Mouse (Mus musculus) intestine, embryonic 15.5 days (tissue): ENCODE data around the gene Ddb2. TPM values are rescaled to one million over a fixed set of nuclear protein-coding genes. Genes with fewer than 3 reads are reported as not detected.

Experiments
- ATAC-seq: fragments of 200-750 bp; cut with Nextera tagmentation; 2 replicates; pipeline ENCODE4 v1.8.0; 2017; ENCODE audit warnings: moderate TSS enrichment, moderate library complexity
- H3K27ac ChIP-seq: fragments of 300-500 bp; sonication (generic); 2 replicates; pipeline ENCODE4 v1.5.1; 2015; ENCODE audit warnings: mild to moderate bottlenecking, inconsistent platforms
- H3K27me3 ChIP-seq: fragments of 300-500 bp; sonication (generic); replicated peaks from 2 replicates; pipeline ENCODE4 v1.6.1; 2015; ENCODE audit warnings: inconsistent platforms
- H3K36me3 ChIP-seq: fragments of 300-500 bp; sonication (generic); 2 replicates; pipeline ENCODE4 v1.6.1; 2015; ENCODE audit warnings: inconsistent platforms
- H3K4me1 ChIP-seq: fragments of 300-500 bp; sonication (generic); replicated peaks from 2 replicates; pipeline ENCODE4 v1.6.1; 2015; ENCODE audit warnings: inconsistent platforms
- H3K4me2 ChIP-seq: fragments of 300-500 bp; sonication (generic); replicated peaks from 2 replicates; pipeline ENCODE4 v1.6.1; 2015; ENCODE audit warnings: mild to moderate bottlenecking, inconsistent platforms
- H3K4me3 ChIP-seq: fragments of 300-500 bp; sonication (generic); replicated peaks from 2 replicates; pipeline ENCODE4 v1.5.1; 2015; ENCODE audit warnings: inconsistent platforms
- H3K9ac ChIP-seq: fragments of 300-500 bp; sonication (generic); 2 replicates; pipeline ENCODE4 v1.6.1; 2015; ENCODE audit warnings: inconsistent platforms
- H3K9me3 ChIP-seq: fragments of 300-500 bp; sonication (generic); 2 replicates; pipeline ENCODE4 v1.6.1; 2016; ENCODE audit warnings: inconsistent platforms
- WGBS: fragments of 180-500 bp; shearing (Covaris S2); methylation state at CpG from one replicate; pipeline ENCODE4 v1.1.7; 2015; 5-methylcytosine and 5-hydroxymethylcytosine counted together
- polyA plus RNA-seq: library from polyadenylated mRNA; unstranded; fragments of >200 nt; fragmentation: Nextera tagmentation; extraction: Ambion mirVana; gene quantifications from 2 replicates; pipeline ENCODE4 v1.2.1, GENCODE M21; 2015

Gene Ddb2
- polyA plus RNA-seq, 1 experiment from 2014 or later: 14.8 TPM

- Histone ChIP-seq H3K9ac (peak overlapping the region; percentile 73), H3K27me3 (no peaks in the 10 kb centered on the region), H3K4me3 (peak overlapping the region; percentile 59), H3K36me3 (peaks cover 8% of the 10 kb centered on the region; the same call in 1 of the 2 replicates), H3K9me3 (no peaks in the 10 kb centered on the region), H3K4me2 (peak overlapping the region; percentile 64), H3K27ac (peak overlapping the region; percentile 95), H3K4me1 (peaks cover 10% of the 10 kb centered on the region)
- no peak for ATAC-seq
- 10% methylated on average over 20 of the region's 20 CpGs for WGBS
Observed at GRCm38 (mm10) chr2:91202972-91203656, 33.7 kb downstream of the Ddb2 start.

GRCm38 (mm10) chr2:91202222-91202971 lies 34.4 kb downstream of the Ddb2 start, which contains the start of the genes Nr1h3 and Acp2:
Gene Nr1h3, minus strand, starts transcription at chr2:91202834.
Gene Acp2, plus strand, starts transcription at chr2:91202885.
- Histone ChIP-seq H3K4me3 (peak within 1 kb of the TSS; percentile 59), H3K4me1 (peaks cover 10% of the 10 kb centered on the region), H3K4me2 (peak within 1 kb of the TSS; percentile 64), H3K9me3 (no peaks in the 10 kb centered on the region), H3K36me3 (peaks cover 6% of the 10 kb centered on the region; the same call in 1 of the 2 replicates), H3K27me3 (no peaks in the 10 kb centered on the region), H3K27ac (peak within 1 kb of the TSS; percentile 95), H3K9ac (peak within 1 kb of the TSS; percentile 73)
- 2% methylated on average over 28 of the region's 28 CpGs for WGBS
- peak; percentile 97 for ATAC-seq

DNA sequence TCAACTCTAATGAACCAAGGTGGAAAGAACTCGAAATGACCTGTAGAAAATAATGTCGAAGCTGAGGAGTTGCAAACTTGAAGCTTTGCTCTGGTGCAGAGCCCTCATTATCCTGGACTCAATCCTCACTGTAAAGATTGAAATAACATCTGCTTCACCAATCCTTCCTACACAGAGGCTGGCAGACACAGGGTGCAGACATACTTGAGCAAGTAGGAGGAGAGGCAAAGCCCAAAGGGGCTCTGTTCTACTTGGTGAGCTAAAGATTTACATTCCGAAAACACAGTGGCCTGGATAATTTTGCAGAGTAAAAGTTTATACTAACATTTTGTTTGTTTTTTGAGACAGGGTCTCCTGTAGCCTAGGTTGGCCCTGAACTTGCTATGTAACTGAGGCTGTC lies 37.9 kb downstream of the Ddb2 start:
- Histone ChIP-seq H3K36me3 (no peaks in the 10 kb centered on the region), H3K4me1 (peaks cover 13% of the 10 kb centered on the region), H3K27me3 (no peaks in the 10 kb centered on the region), H3K4me2 (no peak overlapping the region), H3K4me3 (no peak overlapping the region), H3K9ac (no peak overlapping the region), H3K9me3 (no peaks in the 10 kb centered on the region), H3K27ac (no peak overlapping the region)
- WGBS: 89% methylated on average over 3 of the region's 3 CpGs
- no peak for ATAC-seq

GRCm38 (mm10) chr2:91196577-91197001 lies 40.2 kb downstream of the Ddb2 start:
- Histone ChIP-seq H3K27ac (no peak overlapping the region), H3K27me3 (no peaks in the 10 kb centered on the region), H3K36me3 (no peaks in the 10 kb centered on the region), H3K4me3 (no peak overlapping the region), H3K9me3 (no peaks in the 10 kb centered on the region), H3K9ac (no peak overlapping the region), H3K4me1 (0 out of 2 replicates have a peak, but pooled peaks cover 6% of the 10 kb centered on the region), H3K4me2 (no peak overlapping the region)
- WGBS: 67% methylated on average over 3 of the region's 3 CpGs
- ATAC-seq: no peak

DNA sequence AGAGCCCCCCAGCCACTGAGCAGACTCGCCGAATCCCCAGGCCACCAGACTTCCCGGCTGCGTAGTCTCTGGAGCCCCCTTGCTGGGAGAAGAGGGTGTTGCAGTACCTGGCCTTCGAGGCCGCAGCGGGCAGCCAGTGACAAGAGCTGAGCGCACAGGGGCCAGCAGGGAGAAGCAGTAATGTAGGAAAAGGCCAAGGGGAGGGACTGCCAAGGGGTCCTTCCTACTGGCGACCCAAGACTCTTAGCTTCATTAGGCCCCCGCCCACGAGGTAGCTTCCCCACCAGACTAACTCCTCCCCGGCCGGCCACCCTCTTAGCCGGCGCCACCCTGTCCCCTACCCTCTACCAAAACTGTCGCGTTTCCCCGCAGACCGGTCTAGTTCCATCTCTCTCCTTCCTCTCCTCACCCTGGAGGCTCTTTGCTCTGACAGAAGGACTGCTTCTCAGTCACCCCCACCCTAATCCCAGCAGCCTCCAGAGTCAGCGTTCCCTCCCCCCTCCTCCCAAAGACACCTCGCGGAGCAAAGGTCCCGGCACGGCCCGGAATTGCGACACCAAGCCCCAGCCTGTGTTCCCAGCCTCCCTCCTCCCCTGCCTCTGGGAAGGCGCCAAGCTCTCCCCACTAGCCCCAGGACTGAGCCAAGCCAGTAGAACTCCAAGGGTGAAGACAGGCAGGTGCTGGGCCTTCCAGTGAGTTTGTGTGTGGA lies 42.0 kb downstream of the Ddb2 start:
- peak overlapping the region; percentile 75 for H3K27ac ChIP-seq
- peak; percentile 92 for ATAC-seq

GRCm38 (mm10) chr2:91190501-91190900 lies 46.3 kb downstream of the Ddb2 start:
- Histone ChIP-seq H3K4me1 (0 out of 2 replicates have a peak, but pooled peaks cover 6% of the 10 kb centered on the region), H3K9ac (no peak overlapping the region), H3K9me3 (no peaks in the 10 kb centered on the region), H3K27ac (no peak overlapping the region), H3K27me3 (no peaks in the 10 kb centered on the region), H3K36me3 (no peaks in the 10 kb centered on the region), H3K4me3 (no peak overlapping the region), H3K4me2 (no peak overlapping the region)
- ATAC-seq: no peak
- 82% methylated on average over 16 of the region's 16 CpGs for WGBS

More for the DNA sequence above, 42.0 kb downstream of the Ddb2 start:
- Histone ChIP-seq H3K4me3 (peak overlapping the region; percentile 35), H3K9me3 (no peaks in the 10 kb centered on the region), H3K4me2 (peak overlapping the region; percentile 84), H3K9ac (peak overlapping the region; percentile 52), H3K36me3 (no peaks in the 10 kb centered on the region), H3K27me3 (no peaks in the 10 kb centered on the region), H3K4me1 (0 out of 2 replicates have a peak, but pooled peaks cover 6% of the 10 kb centered on the region)
- WGBS: 3% methylated on average over 27 of the region's 27 CpGs

- Histone ChIP-seq H3K4me2 (no peak overlapping the region), H3K36me3 (no peaks in the 10 kb centered on the region), H3K4me3 (no peak overlapping the region), H3K9me3 (no peaks in the 10 kb centered on the region), H3K9ac (no peak overlapping the region), H3K27ac (no peak overlapping the region), H3K27me3 (no peaks in the 10 kb centered on the region), H3K4me1 (no peaks in the 10 kb centered on the region)
- 56% methylated on average over 4 of the region's 4 CpGs for WGBS
- no peak for ATAC-seq
Observed at GRCm38 (mm10) chr2:91187431-91187830, 49.4 kb downstream of the Ddb2 start.

- Histone ChIP-seq H3K9me3 (no peaks in the 10 kb centered on the region), H3K4me3 (no peak overlapping the region), H3K36me3 (no peaks in the 10 kb centered on the region), H3K9ac (no peak overlapping the region), H3K27me3 (no peaks in the 10 kb centered on the region), H3K27ac (no peak overlapping the region), H3K4me2 (no peak overlapping the region), H3K4me1 (peaks cover 5% of the 10 kb centered on the region; the same call in 1 of the 2 replicates)
- no peak for ATAC-seq
- WGBS: 55% methylated on average over 1 of the region's 1 CpGs
Observed at GRCm38 (mm10) chr2:91186208-91186607, 50.6 kb downstream of the Ddb2 start.

DNA sequence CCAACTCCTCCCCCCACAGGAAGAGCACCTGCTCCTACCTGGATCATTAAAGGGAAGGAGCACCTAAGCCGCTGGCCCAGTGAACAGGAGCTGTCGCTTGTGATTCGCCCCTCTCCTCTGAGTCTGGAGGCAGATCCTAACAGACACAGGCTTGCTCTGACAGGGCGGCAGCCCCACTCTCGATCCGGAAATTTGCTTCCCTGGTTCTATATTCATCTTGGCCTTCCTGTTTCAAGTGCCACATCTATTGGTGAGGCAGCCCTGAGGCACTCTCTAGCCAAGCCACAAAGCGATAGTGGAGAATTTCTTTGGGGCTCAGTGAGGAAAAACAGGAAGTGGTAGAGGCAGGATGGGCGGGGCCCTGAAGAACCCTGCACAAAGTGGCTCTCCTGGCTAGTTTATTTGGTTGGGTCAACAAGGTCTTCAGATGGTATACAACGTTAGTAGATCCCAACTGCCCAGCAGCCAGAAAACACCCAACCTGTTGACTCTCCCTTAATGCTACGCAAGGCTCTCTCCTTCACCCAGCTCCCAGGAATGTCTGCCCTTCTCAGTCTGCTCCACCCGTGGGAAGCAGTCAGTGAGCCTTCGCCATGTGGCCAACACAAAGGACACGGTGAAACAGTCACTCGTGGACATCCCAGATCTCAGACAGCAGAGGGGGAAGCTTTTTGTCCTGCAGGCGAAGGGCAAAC lies 52.9 kb downstream of the Ddb2 start, which contains the start of gene Madd:
Gene Madd, minus strand, starts transcription at position 127 of the 695 bp plus-strand sequence.
- peaks cover 5% of the 10 kb centered on the region; the same call in 1 of the 2 replicates for H3K4me1 ChIP-seq
- 0 out of 2 replicates have a peak, but pooled peaks have one; percentile 13 for ATAC-seq
- H3K27ac ChIP-seq: peak within 1 kb of the TSS; percentile 83
- 62% methylated on average over 15 of the region's 15 CpGs for WGBS
- H3K4me2 ChIP-seq: peak within 1 kb of the TSS; percentile 80
- peak within 1 kb of the TSS; percentile 70 for H3K9ac ChIP-seq
- no peaks in the 10 kb centered on the region for H3K36me3 ChIP-seq
- no peaks in the 10 kb centered on the region for H3K9me3 ChIP-seq
- H3K27me3 ChIP-seq: no peaks in the 10 kb centered on the region
- peak within 1 kb of the TSS; percentile 94 for H3K4me3 ChIP-seq

DNA sequence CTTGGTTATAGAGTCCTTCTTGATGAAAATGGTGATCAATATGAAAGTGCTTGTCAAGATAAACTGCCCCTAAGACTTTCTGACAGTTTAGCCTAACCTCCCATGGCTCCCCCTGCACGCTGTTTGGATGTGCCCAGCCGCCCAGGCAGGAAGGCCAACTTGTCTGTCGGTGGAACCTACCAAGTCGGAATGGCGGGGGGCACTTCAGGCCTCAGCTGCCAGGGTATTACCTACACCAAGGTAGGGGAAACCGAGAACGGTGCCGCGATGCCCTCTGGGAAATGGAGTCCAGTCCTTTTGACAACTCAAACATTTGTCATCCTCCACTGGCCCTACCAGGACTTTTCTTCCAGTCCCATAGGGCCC lies 53.7 kb downstream of the Ddb2 start:
- H3K36me3 ChIP-seq: no peaks in the 10 kb centered on the region
- WGBS: 0% methylated on average over 9 of the region's 9 CpGs
- no peaks in the 10 kb centered on the region for H3K27me3 ChIP-seq
- no peaks in the 10 kb centered on the region for H3K9me3 ChIP-seq
- ATAC-seq: peak; percentile 98
- H3K27ac ChIP-seq: peak overlapping the region; percentile 83
- H3K4me3 ChIP-seq: peak overlapping the region; percentile 94
- H3K4me1 ChIP-seq: peaks cover 5% of the 10 kb centered on the region; the same call in 1 of the 2 replicates
- H3K9ac ChIP-seq: peak overlapping the region; percentile 70
- H3K4me2 ChIP-seq: peak overlapping the region; percentile 80

- peak; percentile 97 for ATAC-seq
- H3K9me3 ChIP-seq: no peaks in the 10 kb centered on the region
- peak overlapping the region; percentile 70 for H3K9ac ChIP-seq
- no peaks in the 10 kb centered on the region for H3K27me3 ChIP-seq
- H3K27ac ChIP-seq: peak overlapping the region; percentile 83
- no peaks in the 10 kb centered on the region for H3K36me3 ChIP-seq
- H3K4me2 ChIP-seq: peak overlapping the region; percentile 80
- H3K4me1 ChIP-seq: peaks cover 5% of the 10 kb centered on the region; the same call in 1 of the 2 replicates
- peak overlapping the region; percentile 94 for H3K4me3 ChIP-seq
- WGBS: under 1% methylated on average over 80 of the region's 81 CpGs
Observed at GRCm38 (mm10) chr2:91182405-91183147, 54.2 kb downstream of the Ddb2 start.
